Mouse (Mus musculus): ENCODE results near the gene Cd2.

GRCm38 (mm10) chr3:101238695-101239094 lies 49.0 kb downstream of the Cd2 start:
- TF ChIP-seq CTCF (IDR thresholded peaks at IDR 0.05; ENCODE audit: borderline replicate concordance, insufficient read depth, low read depth, low read length) (no peak), POLR2A (IDR thresholded peaks at IDR 0.05; ENCODE audit: borderline replicate concordance, insufficient read depth, low read length) (no peak)

Measured in cerebellum, adult 2 months (tissue).